Mouse (Mus musculus) MEL (cell line): ENCODE measurements around the gene Ruvbl2. TPM values are rescaled to one million over a fixed set of nuclear protein-coding genes. Genes with fewer than 3 reads are reported as not detected.

Experiments
- DNase-seq: peaks from one replicate; pipeline ENCODE4 v3.0.0; 2011; ENCODE audit warnings: low read depth, low spot score
- H3K27ac ChIP-seq: 2 replicates; pipeline ENCODE4 v1.5.1; 2012; ENCODE audit warnings: low read depth, mild to moderate bottlenecking, control low read depth, low read length, moderate library complexity; ENCODE audit not compliant: control insufficient read depth
- H3K27me3 ChIP-seq, 2 experiments: fragments of 150-350 bp in 1 of 2; sonication (generic) in 1 of 2; 2 replicates each; pipeline ENCODE4 v1.6.1; 2012; ENCODE audit warnings: low read length in 2 of 2, mild to moderate bottlenecking in 2 of 2, improper control_type of control experiment in 1 of 2, moderate library complexity in 1 of 2; ENCODE audit not compliant: insufficient read depth in 2 of 2, control insufficient read depth in 1 of 2
- H3K36me3 ChIP-seq, 2 experiments: 2 replicates each; pipeline ENCODE4 v1.6.1; 2012 to 2014; ENCODE audit warnings: low read length in 2 of 2, improper control_type of control experiment in 1 of 2, inconsistent platforms in 1 of 2, mild to moderate bottlenecking in 1 of 2; ENCODE audit not compliant: insufficient read depth in 2 of 2, control insufficient read depth in 1 of 2
- H3K4me1 ChIP-seq, 2 experiments: fragments of 150-350 bp in 1 of 2; sonication (generic) in 1 of 2; 2 replicates each; pipeline ENCODE4 v1.6.1; 2012; ENCODE audit warnings: low read length in 2 of 2, improper control_type of control experiment in 1 of 2, mild to moderate bottlenecking in 1 of 2; ENCODE audit not compliant: insufficient read depth in 2 of 2, control insufficient read depth in 1 of 2
- H3K4me3 ChIP-seq, 2 experiments: fragments of 150-350 bp in 1 of 2; sonication (generic) in 1 of 2; 2 replicates each; pipeline ENCODE4 v1.5.1; 2012; ENCODE audit warnings: low read depth in 2 of 2, low read length in 2 of 2, mild to moderate bottlenecking in 2 of 2, moderate library complexity in 2 of 2, control low read depth in 1 of 2, improper control_type of control experiment in 1 of 2; ENCODE audit not compliant: control insufficient read depth in 1 of 2, insufficient read depth in 1 of 2
- H3K79me2 ChIP-seq: 2 replicates; pipeline ENCODE4 v1.6.1; 2012; ENCODE audit warnings: mild to moderate bottlenecking, low read length, moderate library complexity; ENCODE audit not compliant: control insufficient read depth, poor library complexity, insufficient read depth
- H3K9ac ChIP-seq: 2 replicates; pipeline ENCODE4 v1.6.1; 2012; ENCODE audit warnings: low read depth, mild to moderate bottlenecking, control low read depth, low read length, moderate library complexity; ENCODE audit not compliant: control insufficient read depth, poor library complexity, severe bottlenecking
- H3K9me3 ChIP-seq: fragments of 150-350 bp; sonication (generic); replicated peaks from 2 replicates; pipeline ENCODE4 v1.6.1; 2012; ENCODE audit warnings: mild to moderate bottlenecking, low read length, improper control_type of control experiment, moderate library complexity; ENCODE audit not compliant: insufficient read depth
- BHLHE40 ChIP-seq: IDR thresholded peaks from 2 replicates; pipeline ENCODE4 v1.6.1; 2012; ENCODE audit warnings: low read depth, mild to moderate bottlenecking, inconsistent platforms, low read length, improper control_type of control experiment, borderline replicate concordance
- CHD1 ChIP-seq: IDR thresholded peaks from 2 replicates; pipeline ENCODE4 v1.6.1; 2012; ENCODE audit warnings: low read depth, mild to moderate bottlenecking, inconsistent platforms, low read length, improper control_type of control experiment
- ELF1 ChIP-seq: IDR thresholded peaks from 2 replicates; pipeline ENCODE4 v1.6.1; 2014; ENCODE audit warnings: low read depth, mild to moderate bottlenecking, inconsistent platforms, low read length, improper control_type of control experiment, moderate library complexity
- EP300 ChIP-seq, 2 experiments: IDR thresholded peaks; 2 replicates each; pipeline ENCODE4 v1.6.1; 2011; ENCODE audit warnings: improper control_type of control experiment in 2 of 2, low read length in 2 of 2, low read depth in 1 of 2, mild to moderate bottlenecking in 1 of 2
- ETS1 ChIP-seq: IDR thresholded peaks from 2 replicates; pipeline ENCODE4 v1.6.1; 2012; ENCODE audit warnings: low read depth, mild to moderate bottlenecking, inconsistent platforms, low read length, improper control_type of control experiment, moderate library complexity
- GABPA ChIP-seq: IDR thresholded peaks from 2 replicates; pipeline ENCODE4 v1.6.1; 2012; ENCODE audit warnings: low read depth, mild to moderate bottlenecking, inconsistent platforms, low read length, improper control_type of control experiment, moderate library complexity
- HCFC1 ChIP-seq: IDR thresholded peaks from 2 replicates; pipeline ENCODE4 v1.6.1; 2012; ENCODE audit warnings: low read depth, mild to moderate bottlenecking, inconsistent platforms, low read length, improper control_type of control experiment, moderate library complexity
- JUND ChIP-seq: IDR thresholded peaks from 2 replicates; pipeline ENCODE4 v1.6.1; 2011; ENCODE audit warnings: low read depth, mild to moderate bottlenecking, improper control_type of control experiment, low read length
- MAFK ChIP-seq: IDR thresholded peaks from 2 replicates; pipeline ENCODE4 v1.6.1; 2011; ENCODE audit warnings: low read depth, mild to moderate bottlenecking, low read length, improper control_type of control experiment, borderline replicate concordance
- MAX ChIP-seq: IDR thresholded peaks from 2 replicates; pipeline ENCODE4 v1.6.1; 2011; ENCODE audit warnings: low read length, improper control_type of control experiment
- MAZ ChIP-seq: IDR thresholded peaks from 2 replicates; pipeline ENCODE4 v1.6.1; 2012; ENCODE audit warnings: low read depth, mild to moderate bottlenecking, inconsistent platforms, low read length, improper control_type of control experiment
- MEF2A ChIP-seq: IDR thresholded peaks from 2 replicates; pipeline ENCODE4 v1.6.1; 2014; ENCODE audit warnings: low read depth, mild to moderate bottlenecking, inconsistent platforms, low read length, improper control_type of control experiment; ENCODE audit not compliant: poor library complexity, insufficient replicate concordance, severe bottlenecking; ENCODE audit errors: extremely low read depth
- MXI1 ChIP-seq: IDR thresholded peaks from 2 replicates; pipeline ENCODE4 v1.6.1; 2011; ENCODE audit warnings: mild to moderate bottlenecking, low read depth, low read length, improper control_type of control experiment
- MYC ChIP-seq: IDR thresholded peaks from 2 replicates; pipeline ENCODE4 v1.6.1; 2011; ENCODE audit warnings: low read depth, mild to moderate bottlenecking, low read length, improper control_type of control experiment, moderate library complexity
- NELFE ChIP-seq: IDR thresholded peaks from 2 replicates; pipeline ENCODE4 v1.6.1; 2011; ENCODE audit warnings: low read depth, low read length, improper control_type of control experiment
- NRF1 ChIP-seq: IDR thresholded peaks from 2 replicates; pipeline ENCODE4 v1.6.1; 2014; ENCODE audit warnings: low read depth, mild to moderate bottlenecking, inconsistent platforms, low read length, improper control_type of control experiment, moderate library complexity; ENCODE audit not compliant: poor library complexity, insufficient read depth, severe bottlenecking
- POLR2A ChIP-seq, 2 experiments: IDR thresholded peaks; 2 replicates each; pipeline ENCODE4 v1.6.1; 2011 to 2012; ENCODE audit warnings: low read length in 2 of 2, mild to moderate bottlenecking in 2 of 2, control low read depth in 1 of 2, improper control_type of control experiment in 1 of 2, low read depth in 1 of 2, moderate library complexity in 1 of 2; ENCODE audit not compliant: control insufficient read depth in 1 of 2, insufficient read depth in 1 of 2, poor library complexity in 1 of 2
- POLR2AphosphoS5 ChIP-seq: IDR thresholded peaks from 2 replicates; pipeline ENCODE4 v1.6.1; 2012; ENCODE audit warnings: low read depth, borderline replicate concordance, mild to moderate bottlenecking, inconsistent platforms, low read length, moderate library complexity, mixed read lengths
- SIN3A ChIP-seq: IDR thresholded peaks from 2 replicates; pipeline ENCODE4 v1.6.1; 2012; ENCODE audit warnings: low read length, improper control_type of control experiment, inconsistent platforms
- SMC3 ChIP-seq: IDR thresholded peaks from 2 replicates; pipeline ENCODE4 v1.6.1; 2011; ENCODE audit warnings: low read depth, low read length, improper control_type of control experiment
- TBP ChIP-seq: IDR thresholded peaks from 2 replicates; pipeline ENCODE4 v1.8.0; 2011; ENCODE audit warnings: low read depth, low read length, improper control_type of control experiment
- TCF12 ChIP-seq: IDR thresholded peaks from 2 replicates; pipeline ENCODE4 v1.6.1; 2014; ENCODE audit warnings: low read depth, mild to moderate bottlenecking, inconsistent platforms, low read length, improper control_type of control experiment, moderate library complexity
- UBTF ChIP-seq: IDR thresholded peaks from 2 replicates; pipeline ENCODE4 v1.6.1; 2012; ENCODE audit warnings: low read depth, mild to moderate bottlenecking, inconsistent platforms, low read length, improper control_type of control experiment, moderate library complexity, borderline replicate concordance; ENCODE audit not compliant: insufficient read depth
- ZC3H11A ChIP-seq: IDR thresholded peaks from 2 replicates; pipeline ENCODE4 v1.6.1; 2012; ENCODE audit warnings: low read depth, mild to moderate bottlenecking, inconsistent platforms, low read length, improper control_type of control experiment
- ZKSCAN1 ChIP-seq: IDR thresholded peaks from 2 replicates; pipeline ENCODE4 v1.6.1; 2012; ENCODE audit warnings: low read depth, mild to moderate bottlenecking, inconsistent platforms, low read length, improper control_type of control experiment, moderate library complexity
- ZMIZ1 ChIP-seq: IDR thresholded peaks from 2 replicates; pipeline ENCODE4 v1.6.1; 2012; ENCODE audit warnings: low read depth, mild to moderate bottlenecking, inconsistent platforms, low read length, improper control_type of control experiment, moderate library complexity
- polyA plus RNA-seq, 2 experiments: library from polyadenylated mRNA; stranded (reverse) in 1 of 2; unstranded in 1 of 2; fragments of >175 nt in 1 of 2; fragments of >200 nt in 1 of 2; gene quantifications; 2 replicates each; pipeline versions ENCODE4 v1.2.1 to v1.2.4; 2012; ENCODE audit warnings: low replicate concordance in 2 of 2, low read depth in 1 of 2; ENCODE audit not compliant: insufficient read length in 2 of 2, insufficient read depth in 1 of 2, missing spikeins in 1 of 2
- total RNA-seq: library from RNA; depleted of rRNA; stranded (reverse); fragments of 300-350 nt; gene quantifications from 2 replicates; pipeline ENCODE4 v1.2.3, GENCODE M21; 2012

Gene Ruvbl2
- total and polyA plus RNA-seq, 3 experiments: 434 to 758 TPM; not detected in 1

GRCm38 (mm10) chr7:45461326-45461725 lies 23.4 kb upstream of the Ruvbl2 start:
- no peak for DNase-seq
- Histone ChIP-seq H3K79me2 (peaks cover 38% of the 10 kb centered on the region), H3K9me3 (no peaks in the 10 kb centered on the region), H3K27ac (peak overlapping the region; percentile 96), H3K36me3 (peaks cover 7 to 27% of the 10 kb centered on the region in 2 experiments), H3K27me3 (no peaks in the 10 kb centered on the region), H3K4me1 (peaks cover 7 to 33% of the 10 kb centered on the region in 2 experiments; a peak in 3 of 4 replicates), H3K9ac (peak overlapping the region; percentile 76), H3K4me3 (no peak overlapping the region; a peak in 1 of 4 replicates)
- TF ChIP-seq TBP (no peak), ZC3H11A (no peak), JUND (no peak), SIN3A (no peak), ZKSCAN1 (no peak)

- TF ChIP-seq TCF12 (peak; percentile 53), MAX (peak; percentile 61; the same call in 1 of the 2 replicates), MXI1 (peak; percentile 65), ETS1 (peak; percentile 88), CHD1 (peak; percentile 36), POLR2AphosphoS5 (no peak), BHLHE40 (peak; percentile 34; the same call in 1 of the 2 replicates), ZMIZ1 (0 out of 2 replicates have a peak, but pooled peaks have one; percentile 26), SIN3A (peak; percentile 80), UBTF (no peak), POLR2A (IDR thresholded peaks at IDR 0.05; ENCODE audit: control insufficient read depth in 1 of 2, insufficient read depth in 1 of 2, low read depth in 1 of 2, low read length in 2 of 2, poor library complexity in 1 of 2) (peak; percentile 5 to 65; a peak in 2 of 4 replicates), MEF2A (no peak), MAFK (peak; percentile 97), MAZ (peak; percentile 3; the same call in 1 of the 2 replicates), NELFE (peak; percentile 44; the same call in 1 of the 2 replicates), GABPA (peak; percentile 100), MYC (0 out of 2 replicates have a peak, but pooled peaks have one; percentile 55), JUND (no peak), SMC3 (no peak), HCFC1 (peak; percentile 37; the same call in 1 of the 2 replicates), EP300 (IDR thresholded peaks at IDR 0.05; ENCODE audit: low read depth in 1 of 2, low read length in 2 of 2) (peak; percentile 28 to 73; a peak in 3 of 4 replicates), TBP (peak; percentile 90), ELF1 (peak; percentile 28; the same call in 1 of the 2 replicates), NRF1 (no peak)
- H3K4me3 ChIP-seq: peak overlapping the region in 1 of 2 experiments; percentile 5; a peak in 1 of 4 replicates
- peaks cover 7 to 25% of the 10 kb centered on the region in 2 experiments for H3K36me3 ChIP-seq
- no peaks in the 10 kb centered on the region for H3K9me3 ChIP-seq
- H3K4me1 ChIP-seq: peaks cover 7 to 30% of the 10 kb centered on the region in 2 experiments; a peak in 3 of 4 replicates
- H3K79me2 ChIP-seq: peaks cover 34% of the 10 kb centered on the region
- peak overlapping the region; percentile 96 for H3K27ac ChIP-seq
- peak; percentile 89 for DNase-seq
- H3K9ac ChIP-seq: peak overlapping the region; percentile 76
- no peaks in the 10 kb centered on the region for H3K27me3 ChIP-seq
These were observed 23.0 kb upstream of the Ruvbl2 start for GRCm38 (mm10) chr7:45460860-45461314.
